Mouse (Mus musculus) Patski (cell line): Measurements from ENCODE around the gene Zbp1. TPM values are rescaled to one million over a fixed set of nuclear protein-coding genes. Genes with fewer than 3 reads are reported as not detected.

Experiments used
- ATAC-seq: fragments of 100-300 bp; one replicate; pipeline ENCODE4 v1.8.0; 2021
- CTCF ChIA-PET: fragments of 350-600 bp; sonication (Branson Sonifier 250); formaldehyde crosslinking; loops from one replicate; lab custom pipeline; 2022; ENCODE audit warnings: inconsistent platforms; lab: Charles Lee
- POLR2A ChIA-PET: fragments of 350-600 bp; sonication (Branson Sonifier 250); formaldehyde crosslinking; loops from one replicate; lab custom pipeline; 2022; ENCODE audit warnings: antibody characterized with exemption, inconsistent platforms; lab: Charles Lee
- DNase-seq: peaks from one replicate; pipeline ENCODE4 v3.0.0-alpha.2; 2011; ENCODE audit warnings: low read depth, low spot score
- H3K27me3 ChIP-seq: fragments of 371-371 bp; one replicate; pipeline ENCODE4 v1.5.1; 2021
- CTCF ChIP-seq: fragments of 100-300 bp; IDR thresholded peaks from one replicate; pipeline ENCODE4 v1.5.1; 2021
- in situ Hi-C: fragments of 300-500 bp; cut with MboI; formaldehyde crosslinking; loops from 3 replicates; pipeline ENCODE4 v1.11.1; 2018; ENCODE audit warnings: low pct_unique_long_range_greater_than_20kb, mixed read lengths
- polyA plus RNA-seq: library from polyadenylated mRNA; unstranded; gene quantifications from one replicate; pipeline ENCODE4 v1.2.3, GENCODE M21; 2021

The Zbp1 gene
- polyA plus RNA-seq, 1 experiment from 2014 or later = 0.05 TPM

GRCm38 (mm10) chr2:173232065-173232765 lies 13.5 kb upstream of the Zbp1 start:
- no peaks in the 10 kb centered on the region for H3K27me3 ChIP-seq
- in situ Hi-C loops = no loop called here
- POLR2A ChIA-PET = no interaction called here
- ATAC-seq (no peak), DNase-seq (no peak)
- no peak for TF ChIP-seq CTCF
- CTCF ChIA-PET = interaction anchor here (0.8 to 1.2 kb wide), 2 partner anchors 26 to 174 kb away, joined by 3 to 5 read pairs; no protein-coding TSS in a partner anchor

- in situ Hi-C loops = loop anchor here (10.0 kb wide), 2 partner anchors 185 to 225 kb away; no protein-coding TSS in a partner anchor
- ATAC-seq (peak; percentile 77), DNase-seq (no peak)
- CTCF ChIA-PET = interaction anchor here (0.7 to 2.3 kb wide), 14 partner anchors 9 to 324 kb away, joined by 3 to 14 read pairs (median 4); partner anchors contain the start of gene Zbp1
- H3K27me3 ChIP-seq = no peaks in the 10 kb centered on the region
- POLR2A ChIA-PET = interaction anchor here (0.9 to 1.4 kb wide), 2 partner anchors 28 to 44 kb away, joined by 3 to 4 read pairs; no protein-coding TSS in a partner anchor
- TF ChIP-seq CTCF = no peak
These were observed 11.0 kb upstream of the Zbp1 start for GRCm38 (mm10) chr2:173229578-173230224.

GRCm38 (mm10) chr2:173228567-173228966 lies 9.8 kb upstream of the Zbp1 start:
- POLR2A ChIA-PET = no interaction called here
- ATAC-seq = no peak
- in situ Hi-C loops = loop anchor here (10.0 kb wide), 2 partner anchors 186 to 226 kb away; no protein-coding TSS in a partner anchor

GRCm38 (mm10) chr2:173226792-173227191 lies 8.1 kb upstream of the Zbp1 start:
- no peak for TF ChIP-seq CTCF
- DNase-seq = no peak
- ATAC-seq = no peak
- in situ Hi-C loops = loop anchor here (10.0 kb wide), 2 partner anchors 188 to 228 kb away; no protein-coding TSS in a partner anchor
- no peaks in the 10 kb centered on the region for H3K27me3 ChIP-seq
- ChIA-PET POLR2A (interaction anchor here (0.6 to 0.7 kb wide), 2 partner anchors 16 to 264 kb away, joined by 3 to 4 read pairs; no protein-coding TSS in a partner anchor), CTCF (interaction anchor here (1.7 kb wide), 1 partner anchor 323 kb away, joined by 3 read pairs; no protein-coding TSS in a partner anchor)

More at GRCm38 (mm10) chr2:173228567-173228966, 9.8 kb upstream of the Zbp1 start:
- H3K27me3 ChIP-seq = no peaks in the 10 kb centered on the region
- CTCF ChIA-PET = interaction anchor here (2.1 kb wide), 1 partner anchor 321 kb away, joined by 8 read pairs; no protein-coding TSS in a partner anchor
- TF ChIP-seq CTCF = no peak
- DNase-seq = no peak

- in situ Hi-C loops = loop anchor here (10.0 kb wide), 2 partner anchors 189 to 229 kb away; no protein-coding TSS in a partner anchor
- ChIA-PET POLR2A (interaction anchor here (0.6 kb wide), 1 partner anchor 265 kb away, joined by 4 read pairs; no protein-coding TSS in a partner anchor), CTCF (no interaction called here)
- no peak for ATAC-seq
- no peak for TF ChIP-seq CTCF
- DNase-seq = no peak
- no peaks in the 10 kb centered on the region for H3K27me3 ChIP-seq
These were observed 7.2 kb upstream of the Zbp1 start for GRCm38 (mm10) chr2:173225906-173226305.

- no peaks in the 10 kb centered on the region for H3K27me3 ChIP-seq
- ATAC-seq = no peak
- CTCF ChIA-PET = interaction anchor here (1.6 kb wide), 1 partner anchor 190 kb away, joined by 4 read pairs; no protein-coding TSS in a partner anchor
- in situ Hi-C loops = loop anchor here (10.0 kb wide), 2 partner anchors 190 to 230 kb away; no protein-coding TSS in a partner anchor
- no peak for TF ChIP-seq CTCF
- POLR2A ChIA-PET = no interaction called here
- no peak for DNase-seq
These were observed 6.1 kb upstream of the Zbp1 start for GRCm38 (mm10) chr2:173224832-173225231.

- no peak for ATAC-seq
- no peaks in the 10 kb centered on the region for H3K27me3 ChIP-seq
- TF ChIP-seq CTCF = no peak
- DNase-seq = no peak
- in situ Hi-C loops = loop anchor here (10.0 kb wide), 2 partner anchors 191 to 231 kb away; no protein-coding TSS in a partner anchor
- POLR2A ChIA-PET = no interaction called here
- CTCF ChIA-PET = interaction anchor here (1.6 kb wide), 1 partner anchor 190 kb away, joined by 4 read pairs; no protein-coding TSS in a partner anchor
These were observed 5.4 kb upstream of the Zbp1 start for GRCm38 (mm10) chr2:173224097-173224496.

GRCm38 (mm10) chr2:173223496-173223895 lies 4.8 kb upstream of the Zbp1 start:
- DNase-seq (no peak), ATAC-seq (no peak)
- ChIA-PET POLR2A (interaction anchor here (0.6 kb wide), 1 partner anchor 506 kb away, joined by 3 read pairs; no protein-coding TSS in a partner anchor), CTCF (interaction anchor here (1.6 kb wide), 1 partner anchor 191 kb away, joined by 4 read pairs; no protein-coding TSS in a partner anchor)
- H3K27me3 ChIP-seq = no peaks in the 10 kb centered on the region
- in situ Hi-C loops = loop anchor here (10.0 kb wide), 2 partner anchors 191 to 231 kb away; no protein-coding TSS in a partner anchor
- TF ChIP-seq CTCF = no peak

GRCm38 (mm10) chr2:173220754-173221153 lies 2.0 kb upstream of the Zbp1 start:
- TF ChIP-seq CTCF = no peak
- no peaks in the 10 kb centered on the region for H3K27me3 ChIP-seq
- ATAC-seq (no peak), DNase-seq (no peak)
- ChIA-PET CTCF (interaction anchor here (1.0 to 2.3 kb wide), 3 partner anchors 9 to 231 kb away, joined by 3 to 7 read pairs (median 7); no protein-coding TSS in a partner anchor), POLR2A (interaction anchor here (0.6 kb wide), 1 partner anchor 661 kb away, joined by 4 read pairs; no protein-coding TSS in a partner anchor)
- in situ Hi-C loops = loop anchor here (10.0 kb wide), 2 partner anchors 194 to 234 kb away; no protein-coding TSS in a partner anchor
